Mouse (Mus musculus) liver, embryonic 14.5 days (tissue): Measurements from ENCODE around the gene Ptges3l. TPM values are rescaled to one million over a fixed set of nuclear protein-coding genes. Genes with fewer than 3 reads are reported as not detected.

Experiments used
- ATAC-seq: fragments of 200-750 bp; cut with Nextera tagmentation; 2 replicates; pipeline ENCODE4 v1.8.0; 2017; ENCODE audit warnings: moderate number of reproducible peaks, mild to moderate bottlenecking, moderate library complexity; ENCODE audit not compliant: insufficient read depth
- DNase-seq, 3 experiments: peaks; one replicate each; pipeline ENCODE4 v3.0.0-alpha.2; 2012 to 2013; ENCODE audit warnings: low read depth in 3 of 3, low spot score in 3 of 3
- H3K27ac ChIP-seq: fragments of 300-500 bp; sonication (generic); 2 replicates; pipeline ENCODE4 v1.5.1; 2014; ENCODE audit warnings: moderate library complexity, mild to moderate bottlenecking, control low read depth, inconsistent platforms
- H3K27me3 ChIP-seq: fragments of 300-500 bp; sonication (generic); 2 replicates; pipeline ENCODE4 v1.6.1; 2014; ENCODE audit warnings: mild to moderate bottlenecking, low read length, moderate library complexity; ENCODE audit not compliant: control insufficient read depth, insufficient read depth
- H3K36me3 ChIP-seq: fragments of 300-500 bp; sonication (generic); replicated peaks from 2 replicates; pipeline ENCODE4 v1.6.1; 2014; ENCODE audit warnings: low read depth; ENCODE audit not compliant: control insufficient read depth, insufficient read depth
- H3K4me1 ChIP-seq, 2 experiments: fragments of 200-500 bp in 1 of 2; fragments of 300-500 bp in 1 of 2; sonication (generic) in 1 of 2; replicated peaks; 2 replicates each; pipeline ENCODE4 v1.6.1; 2012 to 2014; ENCODE audit warnings: antibody characterized with exemption in 1 of 2, inconsistent platforms in 1 of 2, low read length in 1 of 2; ENCODE audit not compliant: control insufficient read depth in 2 of 2, insufficient read depth in 2 of 2
- H3K4me2 ChIP-seq: fragments of 300-500 bp; sonication (generic); 2 replicates; pipeline ENCODE4 v1.6.1; 2014; ENCODE audit warnings: low read depth, mild to moderate bottlenecking, control low read depth, moderate library complexity
- H3K4me3 ChIP-seq, 2 experiments: fragments of 200-500 bp in 1 of 2; fragments of 300-500 bp in 1 of 2; sonication (generic) in 1 of 2; 2 replicates each; pipeline ENCODE4 v1.5.1; 2012 to 2014; ENCODE audit warnings: low read depth in 2 of 2, low read length in 2 of 2, mild to moderate bottlenecking in 2 of 2, control low read depth in 1 of 2, inconsistent platforms in 1 of 2, moderate library complexity in 1 of 2; ENCODE audit not compliant: insufficient read depth in 1 of 2
- H3K9ac ChIP-seq: fragments of 300-500 bp; sonication (generic); replicated peaks from 2 replicates; pipeline ENCODE4 v1.6.1; 2014; ENCODE audit warnings: mild to moderate bottlenecking, control low read depth, moderate library complexity
- H3K9me3 ChIP-seq: fragments of 300-500 bp; sonication (generic); 2 replicates; pipeline ENCODE4 v1.6.1; 2016; ENCODE audit warnings: low read length, mixed read lengths; ENCODE audit not compliant: control insufficient read depth
- CTCF ChIP-seq: IDR thresholded peaks from 2 replicates; pipeline ENCODE4 v1.5.1; 2016; ENCODE audit warnings: antibody characterized with exemption, low read depth, control low read depth
- EP300 ChIP-seq: IDR thresholded peaks from 2 replicates; pipeline ENCODE4 v1.6.1; 2016; ENCODE audit warnings: antibody characterized with exemption, low read depth
- WGBS: fragments of 180-500 bp; shearing (Covaris S2); extraction: QIAGEN DNeasy Blood & Tissue Kit; methylation state at CpG from one replicate; pipeline ENCODE4 v1.1.7; 2014; ENCODE audit not compliant: insufficient replicate concordance; 5-methylcytosine and 5-hydroxymethylcytosine counted together
- polyA plus RNA-seq, 2 experiments: library from polyadenylated mRNA; depleted of rRNA in 1 of 2; stranded (reverse) in 1 of 2; unstranded in 1 of 2; fragments of >200 nt; fragmentation: Nextera tagmentation in 1 of 2; extraction: Ambion mirVana in 1 of 2; gene quantifications; 2 replicates each; pipeline versions ENCODE4 v1.2.1 to v1.2.3; 2012 to 2014

The Ptges3l gene
- polyA plus RNA-seq, 2 experiments: 0.74 to 0.86 TPM

DNA sequence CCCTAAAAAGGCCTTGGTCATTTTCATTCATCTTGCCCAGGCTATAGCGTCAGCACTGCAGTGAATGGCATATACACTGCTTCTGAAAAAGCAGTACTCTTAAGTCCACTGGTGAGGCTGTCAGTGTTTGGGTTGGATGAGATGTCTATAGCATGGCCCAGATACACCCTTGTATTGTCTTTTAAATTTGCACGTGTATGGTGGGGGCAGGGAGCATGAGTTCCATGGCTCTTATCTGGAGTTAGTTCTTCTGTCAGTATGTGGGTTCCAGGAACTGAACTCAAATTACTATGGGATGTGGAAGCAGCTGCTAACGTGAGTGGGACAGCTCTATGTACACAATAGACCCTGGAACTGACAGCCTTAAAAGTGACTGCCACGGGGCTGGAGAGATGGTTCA is 10.7 kb upstream of the Ptges3l start:
- DNase-seq (no peak), ATAC-seq (no peak)
- Histone ChIP-seq H3K4me1 (no peaks in the 10 kb centered on the region), H3K36me3 (peaks cover 4% of the 10 kb centered on the region), H3K27ac (no peak overlapping the region), H3K27me3 (no peaks in the 10 kb centered on the region), H3K9me3 (no peaks in the 10 kb centered on the region), H3K4me3 (no peak overlapping the region), H3K4me2 (no peak overlapping the region), H3K9ac (no peak overlapping the region)
- TF ChIP-seq CTCF: no peak
- no peak for TF ChIP-seq EP300
- WGBS: 36% methylated on average over 4 of the region's 4 CpGs

DNA sequence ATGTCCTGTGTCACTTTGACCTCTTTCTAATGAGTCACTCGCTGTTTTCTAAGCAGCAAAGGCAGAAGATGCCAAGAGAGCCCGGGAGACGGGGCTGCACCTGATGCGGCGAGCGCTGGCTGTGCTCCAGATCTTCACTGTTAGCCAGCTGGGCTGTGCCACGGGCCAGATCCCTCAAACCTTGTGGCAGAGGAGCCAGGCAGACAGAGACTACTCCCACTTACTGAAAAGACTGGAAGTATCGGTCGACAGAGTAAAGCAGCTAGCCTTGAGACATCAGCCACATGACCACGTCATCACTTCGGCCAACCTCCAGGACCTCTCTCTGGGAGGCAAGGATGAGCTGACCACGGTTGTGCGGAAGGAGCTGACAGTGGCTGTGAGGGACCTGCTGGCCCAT is 8.3 kb upstream of the Ptges3l start:
- H3K27me3 ChIP-seq: no peaks in the 10 kb centered on the region
- H3K4me2 ChIP-seq: no peak overlapping the region
- no peak for DNase-seq
- no peak overlapping the region for H3K27ac ChIP-seq
- no peaks in the 10 kb centered on the region for H3K9me3 ChIP-seq
- no peak overlapping the region for H3K9ac ChIP-seq
- H3K4me3 ChIP-seq: no peak overlapping the region
- 87% methylated on average over 13 of the region's 13 CpGs for WGBS
- no peaks in the 10 kb centered on the region for H3K4me1 ChIP-seq
- no peak for ATAC-seq
- TF ChIP-seq EP300 (no peak), CTCF (no peak)
- peaks cover 11% of the 10 kb centered on the region for H3K36me3 ChIP-seq

DNA sequence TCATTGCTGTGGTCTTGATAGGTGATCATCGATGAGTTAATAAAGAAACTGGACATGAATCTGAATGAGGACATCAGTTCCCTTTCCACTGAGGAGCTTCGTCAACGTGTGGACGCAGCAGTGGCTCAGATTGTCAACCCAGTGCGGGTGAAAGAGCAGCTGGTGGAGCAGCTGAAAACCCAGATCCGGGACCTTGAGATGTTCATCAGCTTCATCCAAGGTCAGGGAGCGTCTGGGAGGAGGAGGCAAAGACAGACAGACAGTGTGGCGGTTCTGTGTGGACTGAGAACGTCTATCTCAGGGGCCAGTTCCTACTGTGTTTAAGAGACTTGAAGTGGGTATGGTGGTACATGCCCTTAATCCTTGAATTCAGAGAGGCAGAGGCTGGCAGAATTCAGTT is 6.2 kb upstream of the Ptges3l start:
- no peak for DNase-seq
- Histone ChIP-seq H3K27ac (no peak overlapping the region), H3K9ac (no peak overlapping the region), H3K36me3 (peaks cover 11% of the 10 kb centered on the region), H3K4me3 (no peak overlapping the region), H3K27me3 (no peaks in the 10 kb centered on the region), H3K9me3 (no peaks in the 10 kb centered on the region), H3K4me1 (peaks cover 2% of the 10 kb centered on the region in 2 experiments), H3K4me2 (no peak overlapping the region)
- TF ChIP-seq CTCF: no peak
- TF ChIP-seq EP300: no peak
- 71% methylated on average over 9 of the region's 9 CpGs for WGBS
- ATAC-seq: no peak

DNA sequence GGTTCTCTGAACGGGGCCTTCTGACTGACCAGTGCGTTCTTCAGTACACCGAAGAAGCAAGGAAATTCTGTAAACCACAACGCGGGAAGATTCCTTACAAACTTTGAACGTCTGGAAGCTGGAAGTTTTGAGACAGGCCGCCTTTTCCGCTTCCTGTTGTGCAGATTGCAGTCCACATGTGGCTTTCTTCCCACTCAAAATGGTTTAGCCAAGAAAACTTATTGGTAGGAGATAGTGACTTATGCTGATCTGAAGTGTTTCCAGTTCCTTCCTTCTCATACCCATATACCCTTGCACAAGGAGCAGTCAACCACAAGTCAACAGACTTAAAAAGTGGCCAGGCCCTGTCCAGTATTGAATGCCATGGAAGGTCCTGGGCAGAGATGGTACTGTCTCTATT is 1.0 kb upstream of the Ptges3l start:
- H3K9ac ChIP-seq: peak overlapping the region; percentile 82
- TF ChIP-seq CTCF (no peak), EP300 (no peak)
- H3K27me3 ChIP-seq: no peaks in the 10 kb centered on the region
- H3K9me3 ChIP-seq: no peaks in the 10 kb centered on the region
- ATAC-seq (no peak), DNase-seq (no peak)
- H3K4me3 ChIP-seq: peak overlapping the region; percentile 79 to 98; a peak in 3 of 4 replicates
- peaks cover 6% of the 10 kb centered on the region for H3K36me3 ChIP-seq
- peaks cover 11 to 15% of the 10 kb centered on the region in 2 experiments for H3K4me1 ChIP-seq
- WGBS: 36% methylated on average over 8 of the region's 8 CpGs
- no peak overlapping the region for H3K27ac ChIP-seq
- peak overlapping the region; percentile 99 for H3K4me2 ChIP-seq

DNA sequence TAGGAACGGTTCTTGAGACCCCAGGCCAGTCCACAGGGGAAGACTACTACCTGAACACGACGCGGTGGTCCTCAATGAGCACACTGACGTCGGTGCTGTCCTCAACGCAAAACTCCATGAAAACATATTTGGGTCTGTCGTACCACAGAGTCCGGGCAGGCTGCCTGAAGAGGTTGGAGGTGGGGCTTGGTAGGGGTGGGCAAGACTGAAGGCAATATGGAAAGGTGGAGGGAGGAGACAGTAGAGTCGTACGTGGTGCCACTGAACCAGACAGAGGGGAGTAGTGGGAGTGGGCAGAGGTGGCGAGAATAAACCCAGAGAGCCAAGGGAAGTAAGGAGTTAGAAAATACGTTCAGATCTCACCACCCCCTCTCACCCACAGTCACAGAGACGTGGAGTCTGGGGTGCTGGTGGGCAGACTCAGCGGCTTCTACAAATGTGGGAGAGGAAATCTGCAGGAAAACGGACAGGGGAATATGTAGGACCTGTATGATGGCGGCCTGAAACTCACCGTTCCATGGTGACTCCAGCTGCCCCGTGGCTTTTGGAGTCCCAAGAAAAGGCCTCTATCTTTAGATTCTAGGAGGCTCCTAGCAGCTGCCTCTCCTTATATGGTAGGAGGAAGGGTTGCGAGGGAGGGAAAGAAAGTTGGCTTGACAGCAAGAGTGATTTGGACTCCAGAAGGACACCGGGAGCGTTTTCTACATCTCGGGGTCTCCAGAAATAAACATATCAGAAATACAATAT is 855 bp downstream of the Ptges3l start, which contains the start of gene Gm27029:
Gene Gm27029 (minus strand): TSS at position 692 of the 747 bp plus-strand sequence.
- Histone ChIP-seq H3K4me2 (peak within 1 kb of the TSS; percentile 99), H3K9ac (peak within 1 kb of the TSS; percentile 82), H3K4me3 (peak within 1 kb of the TSS; percentile 79 to 98), H3K36me3 (no peaks in the 10 kb centered on the region), H3K4me1 (peaks cover 11 to 15% of the 10 kb centered on the region in 2 experiments), H3K9me3 (no peaks in the 10 kb centered on the region), H3K27me3 (no peaks in the 10 kb centered on the region), H3K27ac (peak within 1 kb of the TSS; percentile 39)
- 9% methylated on average over 23 of the region's 23 CpGs for WGBS
- ATAC-seq: no peak
- no peak for DNase-seq
- TF ChIP-seq CTCF (no peak), EP300 (no peak)
